Mouse (Mus musculus) gastrocnemius, adult 18-20 months (tissue): ENCODE results near the gene Adprhl1. TPM values are rescaled to one million over a fixed set of nuclear protein-coding genes. Genes with fewer than 3 reads are reported as not detected.

Experiments used
- DNase-seq: peaks from one replicate; pipeline ENCODE4 v3.0.0; 2021; ENCODE audit warnings: low spot score
- total RNA-seq, 2 experiments: library from RNA; stranded (reverse); gene quantifications; 2 replicates each; pipeline ENCODE4 v1.2.3; 2021

Adprhl1 gene
- total RNA-seq, 2 experiments from 2014 or later = 59.2 to 95.8 TPM

- no peak for DNase-seq
Measured at GRCm38 (mm10) chr8:13199385-13200061, 54.4 kb downstream of the Adprhl1 start.

- no peak for DNase-seq
Measured at GRCm38 (mm10) chr8:13197493-13197892, 56.5 kb downstream of the Adprhl1 start.

- DNase-seq = no peak
Measured at GRCm38 (mm10) chr8:13194818-13195217, 59.1 kb downstream of the Adprhl1 start.

GRCm38 (mm10) chr8:13190235-13190634 lies 63.7 kb downstream of the Adprhl1 start:
- DNase-seq = no peak

- no peak for DNase-seq
Measured at GRCm38 (mm10) chr8:13188857-13189256, 65.1 kb downstream of the Adprhl1 start.

- no peak for DNase-seq
Measured at GRCm38 (mm10) chr8:13188052-13188555, 65.9 kb downstream of the Adprhl1 start.

GRCm38 (mm10) chr8:13187638-13188037 lies 66.3 kb downstream of the Adprhl1 start:
- no peak for DNase-seq

GRCm38 (mm10) chr8:13187229-13187628 lies 66.7 kb downstream of the Adprhl1 start:
- DNase-seq = peak; percentile 72

- no peak for DNase-seq
Measured at GRCm38 (mm10) chr8:13186819-13187218, 67.1 kb downstream of the Adprhl1 start.

GRCm38 (mm10) chr8:13181691-13181976 lies 72.3 kb downstream of the Adprhl1 start:
- no peak for DNase-seq

GRCm38 (mm10) chr8:13180911-13181690 lies 72.9 kb downstream of the Adprhl1 start:
- DNase-seq = peak; percentile 50

GRCm38 (mm10) chr8:13180408-13180807 lies 73.6 kb downstream of the Adprhl1 start:
- DNase-seq = no peak

GRCm38 (mm10) chr8:13179948-13180347 lies 74.0 kb downstream of the Adprhl1 start:
- no peak for DNase-seq

GRCm38 (mm10) chr8:13179482-13179881 lies 74.5 kb downstream of the Adprhl1 start:
- DNase-seq = no peak

- DNase-seq = no peak
Measured at GRCm38 (mm10) chr8:13178137-13178536, 75.8 kb downstream of the Adprhl1 start.

- DNase-seq = no peak
Measured at GRCm38 (mm10) chr8:13177173-13177852, 76.6 kb downstream of the Adprhl1 start.

- no peak for DNase-seq
Measured at GRCm38 (mm10) chr8:13175650-13176049, 78.3 kb downstream of the Adprhl1 start.

- no peak for DNase-seq
Measured at GRCm38 (mm10) chr8:13174811-13175210, 79.2 kb downstream of the Adprhl1 start.

GRCm38 (mm10) chr8:13174305-13174704 lies 79.7 kb downstream of the Adprhl1 start:
- no peak for DNase-seq
